Mouse (Mus musculus): Measurements from ENCODE around the gene Spryd4.
A peak's percentile ranks its signal among the peaks of the same experiment; 100 is the strongest.
"Not testable (repeated sequence)": the region's sequence is repeated elsewhere in the genome, so short reads cannot be mapped to it uniquely, and the experiment has no call there.

Spryd4 gene

DNA sequence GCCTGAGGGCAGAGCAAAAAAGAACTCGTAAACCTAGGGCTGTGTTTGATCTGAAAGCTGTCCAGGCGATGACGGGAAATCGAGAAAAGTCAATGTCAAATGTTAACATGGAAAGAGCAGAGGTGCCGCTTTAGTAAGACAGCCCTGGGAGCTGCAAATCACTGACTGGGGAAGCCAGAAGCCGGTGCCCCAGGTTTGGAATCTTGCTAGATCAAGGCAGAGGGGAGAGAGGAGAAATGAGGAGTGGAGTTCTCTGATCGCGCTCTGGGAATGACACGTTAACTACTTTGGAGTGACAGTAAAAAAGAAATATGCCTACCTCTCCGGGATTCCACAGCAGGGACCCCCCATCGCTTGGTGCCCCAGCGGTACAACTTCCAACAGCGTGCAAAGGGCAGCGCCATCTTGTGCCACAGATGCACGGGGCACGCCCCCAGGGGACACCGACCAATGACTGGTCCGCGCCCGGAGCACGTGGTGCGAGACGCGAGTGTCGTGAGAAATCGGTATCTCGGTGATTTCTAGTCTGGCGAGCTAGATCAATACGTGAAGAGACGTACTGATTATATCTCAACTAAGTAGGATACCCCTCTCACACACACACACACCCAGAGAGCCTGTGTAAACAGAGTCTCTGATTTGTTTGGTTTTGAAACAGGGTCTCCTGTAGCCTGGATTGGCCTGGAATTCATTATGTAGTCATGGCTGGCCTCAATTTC is at the start of gene Spryd4:
TSS of gene Spryd4 (minus strand) at position 418 of the 719 bp plus-strand sequence.
- peak; percentile 92 for DNase-seq (ENCODE audit: low read depth)

DNA sequence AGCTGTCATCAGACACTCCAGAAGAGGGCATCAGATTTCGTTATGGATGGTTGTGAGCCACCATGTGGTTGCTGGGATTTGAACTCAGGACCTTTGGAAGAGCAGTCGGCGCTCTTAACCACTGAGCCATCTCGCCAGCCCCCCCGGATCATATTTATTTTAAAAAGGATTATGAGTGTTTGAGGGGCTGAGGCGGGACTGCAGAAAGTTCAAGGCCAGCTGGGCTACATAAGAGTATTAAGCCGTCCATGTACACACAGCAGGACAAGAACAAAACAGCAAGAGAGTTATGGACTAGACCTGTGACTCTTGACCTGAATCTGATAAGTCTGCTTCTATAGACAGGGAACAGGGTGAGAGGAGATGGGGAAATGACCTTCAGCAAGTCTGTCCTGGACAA is 48.8 kb upstream of the Spryd4 start:
- DNase-seq (ENCODE audit: low read depth) = not testable (repeated sequence)

DNA sequence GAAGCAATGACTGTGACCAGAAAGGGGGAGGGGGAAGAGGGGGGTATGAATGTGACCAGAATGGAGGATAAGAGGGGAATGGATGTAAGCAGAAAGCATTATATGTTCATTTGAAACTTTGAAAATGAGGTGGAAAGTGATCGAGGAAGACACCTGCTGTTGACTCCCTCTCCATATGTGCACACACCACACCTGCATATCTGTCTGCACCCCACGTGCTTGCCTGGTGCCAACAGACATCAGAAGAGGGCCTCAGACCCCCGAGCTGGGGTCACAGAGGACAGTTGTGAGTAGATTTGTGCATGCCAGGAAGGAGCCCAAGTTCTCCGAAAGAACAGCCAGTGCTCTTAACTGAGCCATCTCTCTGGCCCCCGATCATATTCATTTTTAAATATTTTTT is 48.3 kb upstream of the Spryd4 start:
- DNase-seq (ENCODE audit: low read depth) = no peak

DNA sequence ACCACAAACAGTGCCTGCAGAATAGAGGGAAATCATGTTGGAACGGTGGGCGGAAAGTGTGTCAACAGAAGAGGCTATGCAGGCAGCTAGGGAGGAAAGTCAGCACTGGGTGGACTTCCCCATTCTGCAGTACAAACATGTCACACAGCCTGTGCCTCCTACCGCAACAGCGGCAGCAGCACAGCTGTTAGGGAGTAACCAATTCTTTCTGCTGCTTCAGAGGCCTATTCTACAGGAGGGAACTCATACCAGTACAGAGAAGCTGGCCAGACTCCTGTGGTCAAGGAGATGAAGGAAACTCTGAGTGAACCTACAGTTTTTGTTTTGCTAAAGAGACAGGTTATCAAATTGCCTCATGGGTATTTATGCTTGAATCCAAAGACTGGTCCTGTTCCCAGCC is 47.3 kb upstream of the Spryd4 start:
- DNase-seq (ENCODE audit: low read depth) = no peak

DNA sequence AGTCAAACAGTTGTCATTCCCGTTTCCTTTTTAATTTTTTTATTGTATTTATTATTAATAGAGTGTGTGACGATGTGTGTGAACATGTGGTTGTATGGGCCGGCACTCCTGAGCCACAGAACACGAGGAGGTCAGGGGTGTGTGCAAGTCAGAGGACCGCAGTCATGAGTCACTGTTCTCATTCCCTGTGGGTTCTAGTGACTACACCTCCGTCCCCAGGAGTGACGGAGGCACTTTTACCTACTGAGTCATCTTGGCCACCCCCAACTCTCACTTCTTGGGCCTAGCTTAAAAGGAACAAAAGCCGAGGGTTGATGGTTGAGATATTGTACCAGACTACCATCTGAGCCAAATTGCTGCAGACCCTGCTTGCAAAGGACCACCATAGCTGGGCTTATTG is 44.7 kb upstream of the Spryd4 start:
- no peak for DNase-seq (ENCODE audit: low read depth)

DNA sequence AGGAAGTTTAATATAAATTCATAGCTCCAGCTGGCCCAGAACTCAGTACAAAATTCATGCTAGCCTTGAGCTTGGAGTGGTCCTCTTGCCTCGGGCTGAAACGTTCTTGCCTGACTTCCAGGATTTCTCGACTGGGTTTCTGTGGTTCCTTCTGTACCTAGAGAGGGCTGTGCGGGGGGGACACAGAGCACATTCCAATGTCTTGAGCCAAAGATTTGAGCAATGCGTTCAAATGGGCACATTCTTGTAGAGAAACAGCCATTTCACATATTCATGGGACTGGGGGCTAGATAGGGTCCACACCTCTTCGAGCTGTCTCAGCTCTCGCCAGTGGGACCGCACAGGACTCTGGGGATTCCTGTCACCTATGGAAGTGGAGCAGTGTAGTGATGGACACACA is 44.3 kb upstream of the Spryd4 start:
- no peak for DNase-seq (ENCODE audit: low read depth)

DNA sequence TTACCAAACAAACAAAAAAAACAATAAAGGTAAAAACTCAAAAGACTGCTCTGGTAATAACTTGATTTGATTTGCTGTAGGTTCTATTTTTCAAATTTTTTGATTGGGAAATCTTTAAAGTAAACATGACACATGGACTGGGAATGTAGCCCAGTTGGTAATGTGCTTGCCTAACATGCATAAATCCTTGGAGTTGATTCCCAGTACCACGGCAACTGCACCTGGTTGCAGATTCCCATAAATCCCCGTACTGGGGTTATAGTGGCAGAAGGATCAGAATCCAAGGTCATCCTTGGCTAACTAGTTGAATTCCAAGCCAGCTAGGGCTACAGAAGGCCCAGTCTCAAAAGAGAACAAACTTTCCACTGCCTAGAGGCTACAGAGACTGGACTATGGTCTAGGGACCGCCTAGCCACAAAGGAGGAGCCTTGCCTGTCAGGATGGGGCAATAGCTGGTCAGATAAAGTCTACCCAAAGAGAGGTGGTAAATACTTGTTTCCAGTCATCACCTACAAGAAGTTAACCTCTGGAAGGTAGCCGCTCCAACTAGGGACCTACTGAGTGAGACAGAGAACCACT is 42.2 kb upstream of the Spryd4 start, which contains the start of gene Apon:
TSS of gene Apon (plus strand) at position 420 of the 579 bp plus-strand sequence.
- no peak for DNase-seq (ENCODE audit: low read depth)

DNA sequence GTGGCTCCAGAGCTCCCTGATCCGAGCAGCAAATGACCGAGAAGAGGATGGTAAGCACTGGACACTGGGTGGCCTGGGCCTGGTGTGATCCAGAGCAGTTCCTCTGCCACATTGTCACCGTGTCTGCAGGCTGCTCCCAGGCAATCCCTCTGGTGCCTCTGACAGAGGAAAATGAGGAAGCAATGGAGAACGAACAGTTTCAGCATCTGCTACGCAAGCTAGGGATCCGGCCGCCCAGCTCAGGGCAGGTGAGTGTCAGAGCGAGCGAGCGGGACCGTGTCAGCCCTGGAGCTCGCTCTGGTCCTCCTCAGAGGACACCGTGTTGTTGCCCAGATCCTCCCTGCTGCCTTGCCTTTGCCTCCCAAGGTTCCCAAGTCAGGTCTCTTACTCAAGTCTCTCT is 39.0 kb upstream of the Spryd4 start:
- DNase-seq (ENCODE audit: low read depth) = no peak

DNA sequence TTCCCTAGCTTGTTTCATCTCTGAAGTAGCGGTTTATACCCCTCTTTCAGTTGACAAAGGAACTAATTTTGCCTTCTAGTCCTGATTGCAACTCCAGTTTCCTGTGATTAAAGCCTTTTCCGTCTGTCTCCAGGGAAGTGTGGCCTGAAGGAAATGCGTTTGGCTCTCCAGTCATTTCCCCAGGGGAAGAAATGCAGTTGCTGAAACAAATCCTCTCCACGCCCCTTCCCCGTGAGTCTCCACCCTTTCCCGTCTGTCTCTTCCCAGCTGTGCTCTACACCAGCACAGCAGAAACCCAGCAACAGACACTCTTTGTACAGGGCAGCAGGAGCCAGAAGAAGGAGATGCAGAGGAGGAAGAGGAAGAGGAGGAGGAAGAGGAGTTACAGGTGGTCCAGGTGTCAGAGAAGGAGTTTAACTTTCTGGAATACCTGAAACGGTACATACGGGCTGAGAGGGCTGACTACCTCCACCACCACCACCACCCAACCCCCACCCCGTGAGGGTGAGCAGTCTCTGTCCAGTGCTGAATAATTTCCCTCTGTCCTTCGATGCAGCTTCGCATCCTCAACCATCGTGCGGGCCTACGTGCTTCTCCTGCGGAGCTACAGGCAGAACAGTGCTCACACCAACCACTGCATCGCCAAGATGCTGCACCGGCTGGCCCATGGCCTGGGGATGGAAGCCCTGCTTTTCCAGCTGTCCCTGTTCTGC is 35.6 kb upstream of the Spryd4 start:
- DNase-seq (ENCODE audit: low read depth) = no peak

DNA sequence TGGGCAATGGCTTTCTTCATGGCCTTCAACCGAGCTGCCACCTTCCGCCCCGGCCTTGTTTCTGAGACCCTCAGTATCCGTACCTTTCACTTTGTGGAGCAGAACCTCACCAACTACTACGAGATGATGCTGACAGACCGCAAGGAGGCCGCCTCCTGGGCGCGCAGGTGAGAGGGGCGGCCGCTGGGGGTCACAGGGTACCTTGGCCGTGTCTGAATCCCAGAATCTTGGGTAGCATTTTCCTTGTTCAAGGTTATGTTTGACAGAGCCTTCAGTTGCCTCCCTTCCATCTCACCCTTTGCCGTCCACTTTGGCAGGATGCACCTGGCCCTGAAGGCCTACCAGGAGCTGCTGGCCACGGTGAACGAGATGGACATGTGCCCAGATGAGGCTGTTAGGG is 32.5 kb upstream of the Spryd4 start:
- no peak for DNase-seq (ENCODE audit: low read depth)

DNA sequence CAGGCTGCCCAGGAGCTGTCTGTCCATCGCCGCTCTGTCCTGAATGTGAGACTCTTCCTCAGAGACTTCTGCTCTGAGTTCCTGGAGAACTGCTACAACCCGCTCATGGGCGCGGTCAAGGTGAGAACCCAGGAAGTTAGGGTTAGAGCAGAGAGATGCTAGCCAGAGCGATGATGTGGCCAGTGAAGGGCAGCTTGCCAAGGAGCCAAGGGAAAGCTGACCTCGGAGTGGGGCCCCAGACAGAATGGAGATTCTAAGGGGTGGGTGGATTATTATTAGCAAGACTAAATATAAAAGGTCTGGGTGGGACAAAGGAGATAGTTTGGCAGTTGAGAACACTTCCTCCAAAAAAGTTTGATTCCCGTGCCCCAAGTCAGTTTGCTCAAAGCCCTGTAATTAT is 31.6 kb upstream of the Spryd4 start:
- no peak for DNase-seq (ENCODE audit: low read depth)

DNA sequence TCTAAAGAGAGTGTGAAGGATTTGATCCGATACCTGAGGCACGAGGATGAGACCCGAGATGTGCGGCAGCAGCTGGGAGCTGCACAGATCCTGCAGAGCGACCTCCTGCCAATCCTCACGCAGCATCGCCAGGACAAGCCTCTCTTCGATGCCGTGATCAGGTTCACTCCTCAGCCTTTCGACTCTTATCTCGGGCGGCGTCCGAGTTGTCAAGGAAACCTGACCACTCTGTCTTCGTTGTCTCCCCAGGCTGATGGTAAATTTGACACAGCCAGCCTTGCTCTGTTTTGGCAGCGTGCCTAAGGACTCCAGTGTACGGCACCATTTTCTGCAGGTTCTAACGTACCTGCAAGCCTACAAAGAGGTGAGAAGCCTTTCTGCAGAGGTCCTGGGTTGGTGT is 28.5 kb upstream of the Spryd4 start:
- no peak for DNase-seq (ENCODE audit: low read depth)

DNA sequence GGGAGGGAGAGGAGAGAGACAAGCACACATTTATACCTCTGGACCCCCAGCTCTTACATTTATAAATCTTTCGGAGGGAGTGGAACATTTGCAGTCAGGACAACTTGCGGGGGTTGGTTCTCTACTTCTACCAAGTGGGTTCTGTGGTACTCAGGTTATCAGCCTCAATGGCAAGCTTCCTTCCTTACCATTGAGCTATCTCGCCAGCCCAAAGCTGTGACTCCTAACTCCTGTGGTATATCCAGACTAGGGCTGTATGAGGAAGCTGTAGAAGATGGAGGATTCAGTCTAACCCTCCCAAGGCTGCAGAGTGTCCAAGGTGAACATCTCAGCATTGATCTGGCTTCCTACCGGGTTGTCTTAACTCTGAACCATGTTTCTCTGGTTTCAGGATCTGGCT is 27.5 kb upstream of the Spryd4 start:
- no peak for DNase-seq (ENCODE audit: low read depth)

DNA sequence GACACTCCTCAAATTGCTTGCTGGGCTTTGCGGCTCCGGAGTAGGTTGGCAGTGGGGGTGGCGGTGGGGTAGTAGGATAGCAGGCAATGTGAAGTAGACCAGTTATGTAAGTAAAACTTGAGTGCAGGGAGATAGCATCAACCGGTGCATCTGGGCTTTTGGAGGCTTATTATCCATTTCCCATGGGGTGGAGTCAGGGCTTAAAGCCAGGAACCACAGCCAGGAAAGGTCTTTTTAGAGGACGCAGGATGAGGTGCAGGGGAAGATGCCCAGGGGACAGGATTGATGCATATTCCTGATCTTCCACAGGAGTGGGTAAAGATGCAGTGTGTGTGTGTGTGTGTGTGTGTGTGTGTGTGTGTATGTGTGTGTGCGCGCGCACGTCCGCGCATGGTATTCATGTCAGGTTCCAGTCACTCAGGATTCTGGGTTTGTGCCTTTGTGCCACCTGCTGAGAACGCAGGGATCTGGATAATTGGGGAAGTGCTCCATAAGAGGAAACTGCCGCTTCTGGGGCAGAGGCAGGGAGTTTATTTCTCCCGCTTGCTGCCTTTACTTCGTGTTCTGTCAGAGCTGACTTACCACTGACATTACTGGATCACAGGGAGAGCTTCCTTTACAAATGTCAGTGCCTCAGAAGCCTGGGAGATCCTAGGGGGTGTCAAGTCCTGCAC is 26.3 kb upstream of the Spryd4 start:
- no peak for DNase-seq (ENCODE audit: low read depth)

DNA sequence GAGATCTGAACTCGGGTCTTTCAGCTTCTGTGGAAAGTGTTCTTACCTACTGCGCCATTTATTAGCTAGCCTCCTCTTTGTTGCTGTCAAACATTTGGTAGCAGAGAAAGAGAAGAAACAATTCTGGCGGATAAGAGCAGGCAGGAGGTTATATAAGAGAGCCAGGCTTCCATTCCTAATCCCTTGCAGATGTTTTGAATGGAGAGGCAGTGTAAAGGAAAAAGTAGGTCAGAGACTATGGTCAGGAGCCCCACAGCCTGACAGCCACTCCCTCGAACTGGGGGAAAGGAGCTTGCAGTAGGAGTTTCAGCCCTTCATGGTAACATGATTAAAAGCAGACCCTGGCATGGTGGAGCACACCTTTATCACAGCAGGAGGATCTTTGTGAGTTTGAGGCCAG is 24.7 kb upstream of the Spryd4 start:
- DNase-seq (ENCODE audit: low read depth) = no peak

DNA sequence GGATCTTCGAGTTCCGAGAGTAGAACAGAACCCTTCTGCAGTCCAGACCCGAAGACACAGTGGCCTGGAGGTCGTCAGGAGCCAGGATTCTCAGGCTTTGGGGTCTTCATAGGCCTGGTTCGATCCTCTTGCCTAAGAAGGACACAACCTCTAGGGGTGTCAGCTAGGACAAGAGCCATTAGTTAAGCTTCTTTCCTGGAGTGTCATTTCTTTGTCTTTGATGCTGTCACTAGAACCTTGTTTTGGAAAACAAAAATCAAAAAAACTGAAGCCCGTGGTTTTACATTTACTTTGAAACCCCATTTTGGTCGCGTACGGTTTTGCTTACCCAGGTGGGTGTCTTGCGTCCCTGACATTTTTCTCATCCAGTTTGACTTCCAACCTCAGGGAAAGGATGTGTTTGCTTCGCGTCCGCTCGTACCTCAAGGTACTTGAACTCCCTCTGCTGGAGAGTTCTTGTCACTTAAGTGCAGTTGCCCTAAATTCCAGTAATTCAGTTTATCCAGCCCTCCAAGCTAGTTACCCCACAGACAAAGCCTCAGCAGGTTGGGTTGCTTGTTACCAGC is 20.9 kb upstream of the Spryd4 start:
- DNase-seq (ENCODE audit: low read depth) = peak; percentile 88

DNA sequence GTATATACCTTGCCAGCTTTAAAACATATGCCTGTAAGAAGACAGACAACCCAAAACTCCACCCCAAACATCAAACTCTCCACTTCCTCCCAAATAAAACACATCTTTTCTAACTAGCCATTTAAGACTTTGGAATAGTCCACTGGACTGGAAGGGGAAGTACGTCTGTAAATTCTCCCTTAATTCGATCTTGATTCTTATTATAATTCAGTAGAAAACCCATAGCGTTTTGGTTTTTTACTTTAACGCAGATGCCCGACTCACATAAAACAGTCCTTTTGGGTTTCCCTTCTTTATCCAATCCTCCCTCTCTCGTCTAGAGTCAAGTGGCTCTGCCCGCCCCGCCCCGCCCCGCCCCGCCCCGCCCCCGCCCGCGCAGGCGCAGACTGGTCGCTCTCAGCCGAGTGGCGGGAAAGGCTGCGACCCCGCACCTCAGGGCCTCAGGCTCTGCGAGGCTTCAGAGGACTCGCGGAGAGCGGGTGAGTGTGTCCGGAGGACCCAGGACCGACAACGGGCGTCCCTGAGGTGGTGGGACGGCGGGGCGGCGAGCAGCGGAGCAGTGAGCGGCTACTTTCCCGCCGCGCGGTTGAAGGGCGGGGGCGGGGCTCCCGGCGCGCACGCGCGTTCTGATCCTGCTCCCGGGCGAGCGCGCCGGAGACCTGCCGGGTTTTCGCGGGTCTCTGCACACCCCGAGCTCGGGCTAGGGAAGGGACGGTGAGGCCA is 20.3 kb upstream of the Spryd4 start, which contains the start of gene Timeless:
TSS of gene Timeless (plus strand) at position 369 of the 723 bp plus-strand sequence.
- DNase-seq (ENCODE audit: low read depth) = peak; percentile 94

DNA sequence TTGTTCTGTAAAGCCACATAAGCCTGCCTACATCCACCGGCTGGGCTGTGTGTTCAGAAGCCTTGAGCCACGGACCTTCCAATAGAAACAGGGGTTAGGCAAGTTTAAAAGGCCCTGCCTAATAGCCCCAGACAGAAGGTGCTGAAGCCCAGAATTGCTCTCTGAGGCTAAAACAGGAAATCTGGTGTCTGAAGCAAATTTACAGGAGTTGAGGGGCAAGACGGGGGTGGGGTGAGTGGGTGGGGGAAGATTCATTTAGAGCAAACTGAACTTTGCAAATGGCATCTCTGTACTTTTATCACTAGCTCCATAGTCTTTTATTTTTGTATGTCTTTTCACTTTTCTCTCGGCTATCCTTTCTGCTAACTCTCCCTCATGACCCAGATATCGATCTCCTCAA is 19.5 kb upstream of the Spryd4 start:
- no peak for DNase-seq (ENCODE audit: low read depth)

DNA sequence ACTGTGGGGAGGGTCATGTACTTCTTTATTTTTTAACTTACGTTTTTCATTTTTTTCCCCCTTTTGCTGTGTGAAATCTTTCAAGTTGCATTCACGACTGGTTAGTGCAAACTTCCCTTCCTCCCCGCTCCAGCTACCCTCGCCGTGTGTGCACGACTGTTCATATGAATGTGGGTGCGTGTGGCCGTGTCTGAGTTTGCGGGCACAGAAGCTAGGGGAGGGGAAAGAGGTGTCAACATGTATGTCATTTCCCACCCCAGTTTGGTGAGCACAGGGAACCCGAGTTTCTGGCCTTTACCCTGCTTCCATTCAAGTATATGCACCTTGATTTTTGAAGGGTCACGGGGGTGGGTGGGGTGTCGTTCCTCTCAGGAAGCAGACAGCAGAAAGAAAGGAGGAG is 19.0 kb upstream of the Spryd4 start:
- DNase-seq (ENCODE audit: low read depth) = peak; percentile 60

DNA sequence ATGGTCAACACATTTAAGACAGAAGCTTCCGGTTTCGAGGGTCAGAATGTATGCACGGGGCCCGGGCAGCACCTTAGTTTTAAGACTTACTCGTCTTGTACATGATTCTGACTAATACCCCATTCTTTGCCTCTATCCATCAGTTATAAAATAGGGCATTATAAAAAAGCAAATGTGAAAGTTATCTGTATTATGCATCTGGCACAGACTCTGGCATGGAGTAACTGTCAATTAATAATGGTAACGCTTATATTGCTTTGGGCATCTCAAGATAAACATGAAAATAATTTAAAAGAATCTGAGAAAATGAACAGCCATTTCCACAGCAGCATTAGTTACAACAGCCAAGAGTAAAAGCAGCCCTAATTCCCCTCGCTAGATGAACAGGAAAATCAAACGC is 16.4 kb upstream of the Spryd4 start:
- DNase-seq (ENCODE audit: low read depth) = no peak

DNA sequence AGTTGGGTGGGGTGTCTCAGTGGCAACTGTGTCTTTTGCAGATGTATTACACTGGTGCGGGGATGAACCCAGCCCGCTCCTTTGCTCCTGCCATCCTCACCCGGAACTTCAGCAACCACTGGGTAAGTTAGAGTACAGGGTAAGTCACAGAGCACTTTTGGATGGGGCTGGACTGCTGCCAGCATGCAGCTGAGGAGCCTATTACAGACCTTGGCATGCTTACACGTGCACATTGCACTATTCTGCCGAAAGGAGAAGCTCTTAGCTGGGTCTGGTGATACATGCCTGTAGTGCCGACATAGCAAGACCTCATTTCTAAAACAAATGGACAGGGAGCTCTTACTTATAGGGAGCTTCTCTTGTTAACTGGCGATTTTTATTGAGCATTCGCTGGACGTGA is 16.0 kb upstream of the Spryd4 start:
- DNase-seq (ENCODE audit: low read depth) = no peak

DNA sequence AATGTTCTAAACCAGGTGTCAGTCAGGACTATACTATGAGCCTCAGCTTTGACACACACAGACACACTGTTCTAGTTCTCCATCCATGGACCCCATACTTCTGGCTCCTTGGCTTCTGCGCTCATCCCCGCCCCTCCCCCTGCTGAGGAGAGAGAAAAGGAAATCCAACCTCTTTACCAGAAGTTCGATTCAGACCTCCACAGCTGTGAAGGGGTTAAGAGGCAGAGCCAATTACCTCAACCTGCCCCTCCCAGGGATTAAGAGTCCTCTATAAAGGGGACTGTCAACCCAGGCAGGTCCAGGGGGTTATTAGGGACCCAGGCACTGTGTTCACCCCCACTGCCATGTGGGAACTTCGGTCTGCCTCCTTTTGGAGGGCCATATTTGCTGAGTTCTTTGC is 13.9 kb upstream of the Spryd4 start, which contains the start of gene Mip:
TSS of gene Mip (plus strand) at position 301 of the 400 bp plus-strand sequence.
- no peak for DNase-seq (ENCODE audit: low read depth)

Measured in naive thymus-derived CD4-positive, alpha-beta T cell, adult 2 months (primary cell).